Mouse (Mus musculus) kidney, postnatal 0 days (tissue): Measurements from ENCODE around the gene Fan1. TPM values are rescaled to one million over a fixed set of nuclear protein-coding genes. Genes with fewer than 3 reads are reported as not detected.

Source experiments
- ATAC-seq: fragments of 200-750 bp; cut with Nextera tagmentation; replicated peaks from 2 replicates; pipeline ENCODE4 v1.8.0; 2017; ENCODE audit warnings: low read depth, moderate number of reproducible peaks, moderate TSS enrichment, moderate library complexity; ENCODE audit not compliant: low FRiP score
- DNase-seq: peaks from one replicate; pipeline ENCODE4 v3.0.0-alpha.2; 2016; ENCODE audit warnings: low spot score
- H3K27ac ChIP-seq: fragments of 300-500 bp; sonication (generic); 2 replicates; pipeline ENCODE4 v1.5.1; 2014; ENCODE audit warnings: mild to moderate bottlenecking
- H3K27me3 ChIP-seq: fragments of 300-500 bp; sonication (generic); 2 replicates; pipeline ENCODE4 v1.6.1; 2014; ENCODE audit warnings: low read length, mixed read lengths; ENCODE audit not compliant: insufficient read depth
- H3K36me3 ChIP-seq: fragments of 300-500 bp; sonication (generic); 2 replicates; pipeline ENCODE4 v1.6.1; 2014; ENCODE audit warnings: low read length, mixed read lengths; ENCODE audit not compliant: insufficient read depth
- H3K4me1 ChIP-seq: fragments of 300-500 bp; sonication (generic); replicated peaks from 2 replicates; pipeline ENCODE4 v1.6.1; 2014; ENCODE audit warnings: antibody characterized with exemption, low read length, mixed read lengths; ENCODE audit not compliant: insufficient read depth
- H3K4me2 ChIP-seq: fragments of 300-500 bp; sonication (generic); 2 replicates; pipeline ENCODE4 v1.6.1; 2014; ENCODE audit warnings: mild to moderate bottlenecking, low read length, moderate library complexity, mixed read lengths
- H3K4me3 ChIP-seq: fragments of 300-500 bp; sonication (generic); replicated peaks from 2 replicates; pipeline ENCODE4 v1.5.1; 2014; ENCODE audit warnings: low read depth, low read length
- H3K9ac ChIP-seq: fragments of 300-500 bp; sonication (generic); 2 replicates; pipeline ENCODE4 v1.6.1; 2014; ENCODE audit warnings: low read depth, low read length
- H3K9me3 ChIP-seq: fragments of 300-500 bp; sonication (generic); replicated peaks from 2 replicates; pipeline ENCODE4 v1.6.1; 2016; ENCODE audit warnings: low read length, inconsistent platforms, mixed read lengths
- CTCF ChIP-seq: IDR thresholded peaks from 2 replicates; pipeline ENCODE4 v1.5.1; 2016; ENCODE audit warnings: antibody characterized with exemption, low read depth, mild to moderate bottlenecking, moderate library complexity
- WGBS: fragments of 180-500 bp; shearing (Covaris S2); extraction: QIAGEN DNeasy Blood & Tissue Kit; methylation state at CpG from one replicate; pipeline ENCODE4 v1.1.7; 2014; 5-methylcytosine and 5-hydroxymethylcytosine counted together
- polyA plus RNA-seq: library from polyadenylated mRNA; unstranded; fragments of >200 nt; fragmentation: Nextera tagmentation; extraction: Ambion mirVana; gene quantifications from 2 replicates; pipeline ENCODE4 v1.2.1, GENCODE M21; 2015

Fan1 gene
- polyA plus RNA-seq, 1 experiment from 2014 or later, result 4.0 TPM

GRCm38 (mm10) chr7:64321658-64322057 is 52.2 kb downstream of the Fan1 start:
- DNase-seq, result no peak
- TF ChIP-seq CTCF, result no peak
- Histone ChIP-seq H3K36me3 (peaks cover 26% of the 10 kb centered on the region), H3K27me3 (no peaks in the 10 kb centered on the region), H3K4me3 (no peak overlapping the region), H3K9ac (no peak overlapping the region), H3K4me1 (no peaks in the 10 kb centered on the region), H3K4me2 (no peak overlapping the region), H3K27ac (no peak overlapping the region), H3K9me3 (no peaks in the 10 kb centered on the region)
- no peak for ATAC-seq
- 93% methylated on average over 4 of the region's 4 CpGs for WGBS

GRCm38 (mm10) chr7:64321125-64321524 is 52.8 kb downstream of the Fan1 start:
- WGBS, result 96% methylated on average over 5 of the region's 5 CpGs

GRCm38 (mm10) chr7:64312811-64313210 is 61.1 kb downstream of the Fan1 start:
- DNase-seq (no peak), ATAC-seq (no peak)
- WGBS, result 71% methylated on average over 7 of the region's 7 CpGs
- no peaks in the 10 kb centered on the region for H3K9me3 ChIP-seq
- H3K4me2 ChIP-seq, result no peak overlapping the region
- no peak overlapping the region for H3K27ac ChIP-seq
- no peak overlapping the region for H3K9ac ChIP-seq
- no peak overlapping the region for H3K4me3 ChIP-seq
- no peaks in the 10 kb centered on the region for H3K4me1 ChIP-seq
- H3K27me3 ChIP-seq, result no peaks in the 10 kb centered on the region
- no peak for TF ChIP-seq CTCF
- peaks cover 17% of the 10 kb centered on the region for H3K36me3 ChIP-seq

More at GRCm38 (mm10) chr7:64321125-64321524, 52.8 kb downstream of the Fan1 start:
- DNase-seq, result no peak
- no peak for TF ChIP-seq CTCF
- Histone ChIP-seq H3K4me1 (no peaks in the 10 kb centered on the region), H3K4me2 (no peak overlapping the region), H3K9me3 (no peaks in the 10 kb centered on the region), H3K4me3 (no peak overlapping the region), H3K27ac (no peak overlapping the region), H3K36me3 (peaks cover 28% of the 10 kb centered on the region), H3K27me3 (no peaks in the 10 kb centered on the region), H3K9ac (no peak overlapping the region)
- ATAC-seq, result no peak

- Histone ChIP-seq H3K9me3 (no peaks in the 10 kb centered on the region), H3K27me3 (no peaks in the 10 kb centered on the region), H3K36me3 (peaks cover 6% of the 10 kb centered on the region; the same call in 1 of the 2 replicates), H3K4me3 (no peak overlapping the region), H3K27ac (no peak overlapping the region), H3K4me2 (no peak overlapping the region), H3K4me1 (no peaks in the 10 kb centered on the region), H3K9ac (no peak overlapping the region)
- WGBS, result 65% methylated on average over 2 of the region's 2 CpGs
- TF ChIP-seq CTCF, result no peak
- DNase-seq (no peak), ATAC-seq (no peak)
Observed at GRCm38 (mm10) chr7:64310756-64311155, 63.1 kb downstream of the Fan1 start.

- DNase-seq (no peak), ATAC-seq (no peak)
- no peaks in the 10 kb centered on the region for H3K9me3 ChIP-seq
- no peak overlapping the region for H3K4me3 ChIP-seq
- no peak for TF ChIP-seq CTCF
- H3K9ac ChIP-seq, result no peak overlapping the region
- H3K4me2 ChIP-seq, result no peak overlapping the region
- no peaks in the 10 kb centered on the region for H3K27me3 ChIP-seq
- peaks cover 5% of the 10 kb centered on the region; the same call in 1 of the 2 replicates for H3K36me3 ChIP-seq
- 91% methylated on average over 7 of the region's 7 CpGs for whole genome bisulfite sequencing
- no peaks in the 10 kb centered on the region for H3K4me1 ChIP-seq
- no peak overlapping the region for H3K27ac ChIP-seq
Observed at GRCm38 (mm10) chr7:64310241-64310640, 63.7 kb downstream of the Fan1 start.

Other genes starting within 250 kb of the Fan1 start
- gene Trpm1, start 220.3 kb downstream of the Fan1 start, polyA plus RNA-seq, result 0.17 and 0.18 TPM in 2 replicates
- 8.1 and 9.2 TPM in 2 replicates for gene Mtmr10, start 86.4 kb downstream of the Fan1 start, polyA plus RNA-seq
- 38.1 and 39.4 TPM in 2 replicates for gene Mphosph10, start 18.2 kb upstream of the Fan1 start, polyA plus RNA-seq
- 186 and 211 TPM in 2 replicates for gene Mcee, start 18.5 kb upstream of the Fan1 start, polyA plus RNA-seq
- 1.7 and 1.9 TPM in 2 replicates for gene Apba2, start 127.6 kb upstream of the Fan1 start, polyA plus RNA-seq